Mouse (Mus musculus) left cerebral cortex, adult 18-20 months (tissue): Measurements from ENCODE around the gene Mast4. TPM values are rescaled to one million over a fixed set of nuclear protein-coding genes. Genes with fewer than 3 reads are reported as not detected.
"Not testable (repeated sequence)": the region's sequence is repeated elsewhere in the genome, so short reads cannot be mapped to it uniquely, and the experiment has no call there.

Experiments used
- DNase-seq, 2 experiments: peaks; one replicate each; pipeline ENCODE4 v3.0.0; 2021 to 2022; ENCODE audit warnings: low spot score in 2 of 2, mixed read lengths in 1 of 2
- total RNA-seq, 2 experiments: library from RNA; stranded (reverse); gene quantifications; 2 replicates each; pipeline ENCODE4 v1.2.3; 2021

Gene Mast4
- total RNA-seq, 2 experiments from 2014 or later: 49.8 to 50.2 TPM

DNA sequence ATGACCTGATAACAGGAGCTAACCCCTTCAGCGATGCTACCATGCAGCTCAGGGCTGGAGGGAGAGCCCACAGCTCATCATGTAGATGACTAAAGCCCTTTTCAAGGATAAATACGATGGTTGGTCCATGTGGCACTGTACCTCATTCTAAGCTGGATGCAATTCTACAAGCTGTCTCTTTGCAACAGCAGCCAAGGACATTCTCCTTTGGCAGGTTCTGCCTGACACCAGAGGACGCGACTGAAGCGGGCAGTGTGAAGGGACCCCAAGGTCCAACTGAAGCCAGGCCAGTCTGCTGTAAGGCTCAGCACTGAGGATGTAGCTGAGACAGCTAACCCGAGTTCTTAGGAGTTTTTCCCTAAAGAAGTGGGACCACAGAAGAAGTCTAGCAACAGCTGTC lies 576.3 kb downstream of the Mast4 start:
- no peak for DNase-seq

DNA sequence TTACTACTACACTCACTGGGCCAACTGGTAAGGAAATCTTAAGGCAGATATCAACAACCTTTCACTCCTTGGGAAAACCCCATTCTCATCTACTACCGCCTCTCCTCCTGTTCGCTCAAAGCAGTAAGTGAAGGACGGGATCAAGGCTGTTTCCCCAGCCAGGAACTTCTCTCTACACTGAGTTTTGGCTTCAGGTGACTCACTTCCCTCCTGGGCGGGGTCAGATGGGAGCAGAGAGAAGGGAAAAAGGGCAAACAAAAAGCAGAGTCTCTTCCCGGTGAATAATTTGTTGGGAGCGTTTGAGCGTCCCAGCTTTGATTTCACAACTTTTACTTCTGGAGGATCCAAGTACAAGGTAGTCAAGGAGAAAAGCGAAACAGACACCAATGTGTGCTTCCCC lies 578.2 kb downstream of the Mast4 start:
- no peak for DNase-seq

DNA sequence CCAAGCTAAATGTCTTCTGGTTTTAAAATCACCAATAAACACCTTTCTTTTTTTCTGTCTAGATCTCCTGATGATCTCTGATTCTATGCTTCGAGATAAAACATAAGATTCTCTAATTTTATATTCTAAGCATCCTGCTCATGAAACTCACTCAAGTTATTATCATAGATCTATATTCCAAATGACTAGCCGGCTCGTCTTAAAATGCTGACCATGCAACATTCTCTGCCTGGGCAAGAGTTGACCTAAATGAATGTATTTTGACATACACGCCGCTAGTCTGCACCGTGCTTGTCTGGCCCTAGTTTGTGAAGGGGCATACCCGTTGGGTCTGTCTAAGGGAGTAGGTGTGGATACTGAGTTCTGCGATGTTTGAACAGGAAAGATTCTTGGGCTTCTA lies 579.2 kb downstream of the Mast4 start:
- DNase-seq: no peak

DNA sequence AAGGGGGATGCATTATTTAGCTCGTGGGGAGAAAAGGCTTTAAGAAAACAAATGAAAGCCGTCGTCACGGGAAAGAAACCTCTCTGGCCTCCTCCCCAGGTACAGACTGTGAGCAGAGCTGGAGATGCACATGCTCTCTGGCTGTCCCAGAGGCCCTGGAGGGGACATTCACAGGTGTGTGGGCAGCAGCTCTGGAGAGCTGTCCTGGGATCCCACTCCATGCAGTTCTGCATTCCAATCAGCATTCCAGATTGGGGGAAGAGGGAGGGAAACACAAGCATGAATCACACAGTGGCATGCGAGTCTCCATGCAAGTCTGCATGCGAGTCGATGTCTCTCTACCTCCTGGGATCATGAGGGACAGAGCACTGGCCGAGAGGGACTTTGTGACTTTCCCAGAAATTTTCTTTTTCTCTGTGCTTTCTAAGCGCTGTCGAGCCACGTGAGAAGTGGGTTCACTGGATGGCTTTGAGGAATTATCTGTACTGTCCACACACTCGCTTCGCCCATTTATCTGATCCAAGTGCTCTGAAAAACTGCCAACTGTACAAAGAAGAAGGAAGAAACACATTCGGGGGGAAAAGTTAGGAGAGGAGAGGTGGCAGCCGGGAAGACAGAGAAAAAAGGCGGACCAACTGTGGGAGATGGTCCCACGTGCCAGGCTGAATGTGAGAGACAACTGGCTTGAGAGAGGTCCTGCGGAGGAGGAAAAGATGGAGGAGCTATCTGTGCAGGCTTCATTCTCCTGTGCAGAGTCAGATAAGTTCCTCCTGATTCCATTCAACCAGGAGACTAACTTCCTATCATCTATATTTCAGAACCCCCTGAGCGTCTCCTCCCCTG lies 580.4 kb downstream of the Mast4 start:
- DNase-seq: no peak

DNA sequence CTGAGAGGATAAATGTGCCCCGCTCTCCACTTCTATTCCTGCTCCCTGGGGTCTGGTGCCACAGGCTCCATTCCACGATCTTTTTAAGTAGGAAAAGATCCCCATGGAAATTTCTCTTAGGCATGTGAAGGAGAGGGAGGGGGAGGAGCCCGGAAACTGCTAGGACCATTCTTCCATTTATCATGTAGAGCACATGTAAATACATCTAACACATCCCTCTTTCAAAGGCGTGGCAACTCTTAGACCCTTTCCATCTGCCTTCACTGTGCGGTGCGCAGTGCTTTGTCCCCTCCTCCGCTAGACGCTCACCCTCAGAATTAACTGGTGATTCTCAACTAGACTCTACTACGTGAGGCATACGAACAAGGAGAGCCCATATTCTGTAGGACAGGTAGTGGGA lies 584.4 kb downstream of the Mast4 start:
- no peak for DNase-seq

DNA sequence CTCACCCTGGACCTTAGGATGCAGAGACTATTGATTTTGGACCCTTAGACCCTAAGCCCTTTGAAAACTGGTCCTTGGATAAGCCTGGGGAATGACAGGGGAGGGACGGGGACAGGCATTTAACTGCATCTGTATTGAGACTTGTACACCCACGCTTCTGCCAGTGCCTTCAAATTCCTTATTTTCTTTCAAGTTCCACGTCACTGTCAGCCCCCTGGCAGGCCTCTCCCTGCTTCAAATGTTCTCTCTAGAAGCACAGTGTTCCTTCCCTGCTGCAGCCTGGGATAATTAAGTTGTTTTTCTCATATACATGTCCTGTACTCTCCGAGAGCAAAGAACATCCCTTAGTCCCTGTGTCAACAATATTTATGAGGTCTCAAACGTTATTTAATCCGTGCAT lies 585.1 kb downstream of the Mast4 start:
- DNase-seq: no peak

DNA sequence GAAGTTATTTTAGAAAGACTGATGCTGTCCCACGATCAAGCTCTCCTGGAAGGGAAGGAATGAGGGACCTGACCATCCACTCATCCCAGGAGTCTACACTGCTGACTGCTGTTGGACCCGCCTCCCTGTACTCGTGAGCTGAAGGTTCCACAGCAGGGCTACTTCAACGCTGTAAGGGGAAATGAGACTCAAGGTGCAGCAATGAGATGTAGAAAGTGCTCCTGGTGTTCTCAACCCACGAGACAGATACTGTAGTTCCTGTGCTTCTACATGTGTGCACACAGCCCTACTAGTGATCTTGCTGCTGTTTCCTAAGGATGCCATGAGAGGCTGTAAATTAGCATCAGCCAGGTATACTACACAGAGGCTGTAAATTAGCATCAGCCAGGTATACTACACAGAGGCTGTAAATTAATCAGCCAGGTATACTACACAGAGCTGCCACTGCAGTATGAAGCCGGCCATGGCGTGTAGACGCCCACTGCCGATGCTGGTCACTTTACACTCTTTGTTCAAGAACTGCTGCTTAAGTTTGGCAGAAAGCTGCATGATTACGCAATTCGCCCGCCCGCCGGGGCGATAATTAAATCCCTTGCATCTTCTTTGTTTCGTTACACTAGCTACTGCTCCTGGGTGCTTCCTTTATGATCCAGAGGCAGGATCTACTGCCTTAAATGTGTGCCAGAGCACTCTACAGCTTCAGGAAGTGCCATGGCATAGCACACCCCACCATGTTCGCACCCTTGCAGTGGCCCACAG lies 587.3 kb downstream of the Mast4 start:
- DNase-seq: peak; percentile 44 to 76

DNA sequence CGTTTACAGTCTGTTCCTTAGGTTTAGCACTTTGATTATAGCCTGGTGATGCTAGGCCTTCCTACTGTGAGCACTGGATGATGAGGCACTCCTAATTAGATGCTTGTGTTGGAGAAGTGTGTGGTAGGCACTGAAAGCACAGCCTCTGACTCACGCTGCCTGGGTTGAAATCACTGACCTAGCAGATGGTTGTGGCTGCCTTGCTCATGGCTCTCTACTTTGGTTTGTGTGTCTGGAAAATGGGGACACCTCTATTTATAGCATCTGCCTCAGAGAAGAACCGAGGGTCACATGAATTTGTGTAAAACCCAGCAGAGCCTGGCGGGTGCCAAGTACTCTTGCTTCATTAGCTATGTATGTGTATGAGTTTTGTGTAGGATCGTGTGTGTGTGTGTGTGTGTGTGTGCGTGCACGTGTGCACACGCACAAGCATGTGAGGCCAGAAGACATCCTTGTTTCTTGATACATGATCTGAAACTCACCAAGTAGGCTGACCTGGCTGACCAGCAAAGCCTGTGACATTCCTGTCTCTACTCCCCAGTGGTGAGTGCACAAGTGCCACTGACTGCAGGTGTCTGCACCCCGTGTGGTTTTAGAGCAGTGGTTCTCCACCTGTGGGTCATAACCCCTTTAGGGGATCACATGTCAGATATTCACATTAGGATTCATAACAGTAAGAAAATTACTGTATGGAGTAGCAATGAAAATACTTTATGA lies 588.5 kb downstream of the Mast4 start:
- DNase-seq: peak; percentile 51 to 80

DNA sequence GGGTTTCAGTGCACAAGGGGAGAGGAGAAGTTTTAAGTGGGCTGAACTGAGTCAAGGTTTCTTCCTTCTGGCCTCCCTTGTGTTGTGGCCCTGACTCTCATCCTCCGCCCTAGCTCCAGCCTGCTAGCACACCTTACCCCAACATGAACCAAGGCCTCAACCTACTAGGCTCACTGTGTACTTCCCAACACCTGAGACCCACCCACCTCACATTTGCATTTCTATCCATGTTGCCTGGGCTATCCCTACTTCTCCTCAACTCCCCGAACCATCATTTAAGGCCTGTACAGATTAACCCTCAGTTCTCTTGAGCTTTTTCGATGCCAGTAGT lies 589.1 kb downstream of the Mast4 start:
- DNase-seq: no peak

DNA sequence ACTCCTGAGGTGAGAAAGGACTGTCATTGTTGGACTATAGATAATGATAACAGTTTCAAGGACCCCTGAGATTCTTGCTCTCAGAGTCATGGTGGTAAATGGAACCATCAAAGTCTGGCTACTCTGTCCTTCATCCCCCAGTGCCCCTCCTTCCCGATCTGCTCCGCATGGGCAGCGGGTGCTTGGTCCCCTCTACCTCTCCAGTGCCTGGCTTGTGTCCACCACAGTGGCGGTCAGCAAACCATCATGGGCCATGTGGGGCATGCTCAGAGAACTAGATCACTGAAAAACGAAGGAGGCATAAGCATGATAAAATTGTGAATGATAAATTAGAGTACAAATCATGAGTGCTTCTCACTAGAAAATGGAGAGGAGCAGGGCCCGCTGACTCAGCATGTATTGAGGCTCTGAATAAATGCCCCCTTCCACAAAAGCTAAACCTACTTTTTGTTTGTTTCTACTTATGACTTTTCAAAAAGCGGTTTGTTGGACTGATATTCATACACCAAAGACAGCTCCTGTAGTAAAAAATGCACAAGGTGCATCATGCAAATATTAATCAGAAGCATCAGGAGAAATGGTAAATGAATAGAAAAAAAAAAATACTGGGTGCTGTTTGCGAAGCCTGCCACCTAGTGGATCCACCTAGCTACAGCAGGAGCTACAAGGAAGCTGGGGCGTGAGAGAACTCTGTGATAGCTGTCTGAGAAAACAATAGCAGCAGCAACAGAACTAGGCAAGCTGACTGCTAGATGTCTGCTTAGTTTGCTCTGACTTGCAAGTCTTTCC lies 589.6 kb downstream of the Mast4 start:
- DNase-seq: peak; percentile 46 to 67

DNA sequence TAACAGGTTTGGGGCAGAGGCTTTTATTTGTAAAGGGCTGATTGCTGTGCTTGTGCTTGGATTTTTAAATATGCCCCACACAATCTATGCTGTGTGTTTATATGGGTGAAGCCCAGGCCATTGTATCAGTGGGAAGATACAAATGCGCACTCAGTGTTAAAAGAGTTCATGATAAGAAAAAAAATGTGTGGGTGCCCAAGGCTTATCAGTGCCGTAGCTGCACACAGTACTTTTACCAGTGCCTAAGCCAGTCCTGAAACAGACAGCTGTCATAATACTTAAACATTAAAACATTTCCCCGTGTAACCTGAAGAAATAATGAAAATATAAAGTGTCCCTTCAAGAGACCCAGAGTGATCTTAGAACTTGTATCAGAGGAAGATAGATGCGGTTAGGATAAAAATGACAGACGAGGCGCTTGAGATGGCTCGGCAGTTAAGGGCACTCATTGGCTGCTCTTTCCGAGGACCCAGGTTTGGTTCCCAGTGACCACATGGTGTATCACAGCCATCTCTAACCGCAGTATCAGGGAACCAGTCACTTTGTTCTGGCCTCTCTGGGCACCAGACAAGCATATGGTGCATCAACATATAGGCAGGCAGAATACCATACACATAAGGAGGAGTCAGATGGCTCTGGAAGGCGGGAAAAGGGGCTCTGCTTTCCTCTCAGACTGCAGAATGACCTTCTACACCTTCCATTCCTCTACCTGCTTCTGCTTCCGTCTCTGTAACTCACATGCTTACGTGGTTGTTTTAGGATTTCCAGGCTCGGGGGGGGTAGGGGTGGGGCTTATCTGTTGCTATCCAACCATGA lies 594.4 kb downstream of the Mast4 start:
- no peak for DNase-seq

DNA sequence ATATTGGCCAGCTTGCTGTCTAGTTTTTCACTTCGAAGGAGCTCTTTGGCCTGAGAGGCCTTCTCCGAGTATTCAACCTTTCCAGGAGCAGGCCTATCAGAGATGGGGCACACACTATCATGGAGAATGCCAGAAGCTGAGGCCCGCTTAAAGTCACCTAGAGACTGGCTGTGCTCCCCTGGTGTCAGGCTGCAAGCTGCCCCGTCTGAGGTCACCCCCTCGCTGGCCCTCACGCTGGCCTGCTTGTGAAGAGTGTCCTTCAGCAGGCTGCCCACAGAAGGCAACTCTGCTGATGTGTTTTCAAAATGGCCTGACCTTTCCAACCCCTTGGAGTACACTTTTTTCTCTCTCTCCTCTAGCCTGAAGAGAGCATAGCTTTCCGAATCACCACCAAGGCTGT lies 596.5 kb downstream of the Mast4 start:
- DNase-seq: no peak

DNA sequence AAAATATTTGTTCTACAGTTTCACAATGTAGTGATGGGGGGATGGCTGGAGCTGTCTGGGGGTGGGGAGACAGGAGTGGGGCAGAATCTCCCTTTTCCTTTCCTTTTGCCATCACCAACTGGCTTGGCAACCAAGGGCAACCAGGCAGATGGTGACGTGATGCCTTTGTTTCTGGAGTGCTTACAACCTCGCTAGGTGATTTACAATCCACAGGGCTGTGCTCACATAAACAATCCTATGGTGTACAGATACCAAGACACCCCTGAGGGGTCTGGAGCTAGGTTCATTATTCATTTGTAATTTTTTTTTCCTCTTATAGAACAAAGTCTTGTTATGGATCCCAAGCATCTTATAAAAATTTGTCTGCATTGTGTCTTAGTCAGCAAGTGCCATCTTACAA lies 601.2 kb downstream of the Mast4 start:
- DNase-seq: no peak

DNA sequence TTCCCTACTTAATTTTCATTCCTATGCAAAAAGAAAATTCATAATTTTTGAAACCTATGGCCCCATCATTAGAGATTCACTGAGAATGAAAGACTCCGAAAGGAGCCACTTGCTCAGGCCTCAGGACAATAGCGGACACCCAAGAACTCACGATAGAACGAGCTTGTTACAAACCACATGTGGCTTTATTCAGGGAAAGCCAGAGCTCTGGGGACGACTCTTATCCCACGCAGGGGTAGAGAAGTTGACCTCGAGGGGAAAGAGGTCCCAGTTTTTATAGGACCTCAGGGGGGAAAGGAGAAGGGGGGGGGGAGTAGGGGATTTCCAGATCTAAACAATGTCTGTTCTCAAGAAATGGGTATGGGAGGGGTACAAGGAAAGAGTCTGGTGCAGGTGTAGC lies 605.3 kb downstream of the Mast4 start:
- DNase-seq: not testable (repeated sequence)

DNA sequence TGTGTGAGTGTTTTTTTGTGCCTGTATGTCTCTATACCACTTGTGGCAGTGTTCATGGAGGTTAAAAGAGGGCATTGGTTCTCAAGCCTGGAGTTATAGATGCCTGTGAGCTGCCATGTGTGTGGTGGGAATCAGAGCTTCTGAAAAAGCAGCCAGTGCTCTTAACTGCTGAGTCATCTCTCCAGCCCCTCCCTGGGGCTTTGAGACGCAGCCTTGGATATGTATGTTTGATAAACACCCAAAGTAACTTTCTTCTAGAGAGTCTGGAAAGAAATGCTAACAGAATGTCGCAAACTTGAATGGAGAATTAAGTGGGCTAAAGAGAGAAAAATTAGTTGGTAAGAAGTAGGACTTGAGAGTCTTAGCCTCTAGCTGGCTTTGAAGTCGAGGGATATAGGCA lies 606.3 kb downstream of the Mast4 start:
- no peak for DNase-seq

DNA sequence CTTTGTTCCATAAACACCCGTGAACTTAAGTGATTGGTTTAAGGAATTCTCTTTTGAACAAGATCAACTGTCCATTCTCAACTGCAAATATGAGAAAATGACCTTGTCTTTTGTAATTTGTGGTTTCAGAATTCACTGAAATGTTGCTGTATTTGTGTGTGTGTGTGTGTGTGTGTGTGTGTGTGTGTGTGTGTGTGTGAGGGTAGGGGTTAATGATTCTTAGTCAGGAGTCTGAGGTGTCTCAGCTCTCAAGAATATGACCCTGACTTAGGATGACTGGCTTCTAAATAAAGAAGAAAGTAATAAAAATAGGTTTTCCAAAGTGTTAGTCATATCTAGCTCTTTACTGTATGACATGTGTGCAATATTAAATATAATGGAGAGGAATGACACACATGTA lies 607.4 kb downstream of the Mast4 start:
- no peak for DNase-seq

DNA sequence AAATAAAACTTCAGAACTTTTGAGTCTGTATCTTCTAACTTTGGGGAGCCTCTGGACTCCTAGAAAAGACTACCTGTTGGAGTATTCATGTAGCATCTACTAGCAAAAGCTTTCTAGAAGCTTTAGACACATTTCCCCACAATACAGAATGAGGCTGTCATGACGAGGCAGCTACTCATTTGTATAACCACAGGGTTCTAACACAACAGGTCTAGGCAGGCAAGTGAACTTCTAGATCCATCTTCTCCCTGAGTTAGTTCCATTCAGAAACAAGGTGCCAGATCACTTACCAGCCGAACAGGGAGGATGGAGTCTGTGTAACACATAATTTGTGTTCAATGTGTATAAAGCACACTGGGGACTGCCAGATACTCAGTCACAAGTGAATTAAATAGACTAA lies 608.4 kb downstream of the Mast4 start:
- no peak for DNase-seq

DNA sequence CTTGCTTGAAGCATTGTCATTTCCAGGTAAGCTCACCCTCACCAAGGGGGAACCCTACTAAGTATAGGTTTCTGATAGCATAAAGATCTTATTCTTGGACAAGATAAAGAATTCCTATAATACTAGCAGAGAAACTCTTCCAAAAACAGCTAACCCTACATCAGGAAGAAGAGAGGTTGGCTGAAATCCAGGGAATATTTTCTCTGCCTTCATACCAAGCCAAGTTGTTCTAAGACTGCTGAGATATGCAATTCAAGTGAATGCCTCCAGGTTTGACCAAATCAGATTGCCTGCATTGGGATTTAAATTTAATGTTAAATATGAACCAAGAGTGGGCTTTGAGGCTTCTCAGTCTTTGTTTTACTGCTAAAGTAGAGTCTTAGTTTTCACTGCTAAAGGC lies 608.9 kb downstream of the Mast4 start:
- no peak for DNase-seq

DNA sequence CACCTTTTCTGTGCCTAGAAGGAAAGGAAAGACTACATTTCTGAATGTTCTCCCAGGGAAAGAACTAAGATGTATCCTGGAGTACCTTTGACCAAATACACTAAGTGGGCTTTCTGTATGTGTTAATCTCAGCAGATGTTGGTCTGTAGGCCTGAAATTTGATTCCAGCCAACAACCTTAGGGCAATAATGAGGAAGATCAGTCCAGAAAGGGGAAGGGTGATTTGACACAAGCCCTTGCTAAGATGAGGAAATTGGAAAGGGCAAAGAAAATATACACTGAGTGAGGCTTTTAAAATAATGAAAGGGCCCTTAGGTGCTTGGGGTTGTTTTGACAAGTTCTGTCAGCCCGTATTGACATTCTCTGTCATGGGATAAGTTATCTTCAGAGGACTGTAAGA lies 617.3 kb downstream of the Mast4 start:
- DNase-seq: no peak

DNA sequence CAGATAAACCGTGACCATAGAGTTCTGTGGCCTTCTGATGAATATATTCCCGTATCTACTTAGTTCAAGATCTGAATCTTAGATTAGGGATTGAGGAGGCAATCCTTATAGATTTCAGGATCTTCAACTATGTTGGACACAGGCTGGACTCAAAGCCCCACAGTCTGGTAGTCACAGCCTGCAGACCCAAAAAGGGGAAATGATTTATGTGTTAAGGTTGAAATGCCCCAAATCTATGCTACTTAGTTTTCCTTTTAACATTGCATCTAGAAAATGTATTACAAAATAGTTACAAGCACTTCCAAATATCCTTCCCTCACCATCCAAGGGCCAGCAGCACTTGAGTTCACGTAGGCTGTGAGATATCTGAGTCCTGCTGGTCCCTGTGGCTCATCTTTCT lies 633.6 kb downstream of the Mast4 start:
- DNase-seq: no peak

DNA sequence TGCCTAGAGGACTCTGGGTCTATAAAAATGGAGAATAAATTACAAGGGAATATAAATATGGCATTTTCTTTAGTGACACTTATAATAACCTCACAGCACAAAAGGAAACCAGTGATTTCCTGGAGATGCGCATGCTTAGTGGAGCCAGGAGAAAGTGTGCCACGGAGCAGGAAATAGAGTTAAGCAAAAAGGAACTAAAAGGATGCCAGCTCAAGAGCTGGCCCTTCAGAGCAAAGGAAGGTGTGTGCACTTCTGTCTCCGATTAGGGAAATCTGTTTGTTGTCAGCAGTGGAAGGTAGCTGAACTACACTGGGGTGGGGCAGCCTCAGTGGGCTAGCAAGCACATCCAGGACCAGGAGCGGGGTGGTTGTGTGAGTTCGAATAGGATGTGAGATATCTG lies 634.1 kb downstream of the Mast4 start:
- DNase-seq: no peak
